Mouse (Mus musculus) ovary, postnatal 14 days (tissue): ENCODE measurements around the gene Stab1.

ENCODE experiments used
- DNase-seq: peaks from one replicate; pipeline ENCODE4 v3.0.0; 2022; ENCODE audit warnings: low spot score

The Stab1 gene

GRCm38 (mm10) chr14:31131272-31131821 is 37.1 kb downstream of the Stab1 start:
- no peak for DNase-seq

GRCm38 (mm10) chr14:31130236-31131220 is 37.9 kb downstream of the Stab1 start, which contains the start of gene Nt5dc2:
Gene Nt5dc2, plus strand, starts transcription at chr14:31131053.
- peak; percentile 80 for DNase-seq

- DNase-seq: no peak
Observed at GRCm38 (mm10) chr14:31129326-31130235, 38.9 kb downstream of the Stab1 start.

GRCm38 (mm10) chr14:31128826-31129219 is 39.6 kb downstream of the Stab1 start, which contains the start of gene Smim4:
Gene Smim4, minus strand, starts transcription at chr14:31128956.
- DNase-seq: peak; percentile 89

- no peak for DNase-seq
Observed at GRCm38 (mm10) chr14:31128101-31128825, 40.2 kb downstream of the Stab1 start.

- no peak for DNase-seq
Observed at GRCm38 (mm10) chr14:31126826-31127225, 41.6 kb downstream of the Stab1 start.

- DNase-seq: no peak
Observed at GRCm38 (mm10) chr14:31125106-31126075, 43.0 kb downstream of the Stab1 start.

GRCm38 (mm10) chr14:31115522-31115921 is 52.9 kb downstream of the Stab1 start:
- DNase-seq: no peak

- DNase-seq: no peak
Observed at GRCm38 (mm10) chr14:31114011-31114410, 54.4 kb downstream of the Stab1 start.

- DNase-seq: no peak
Observed at GRCm38 (mm10) chr14:31112187-31112586, 56.3 kb downstream of the Stab1 start.

- DNase-seq: no peak
Observed at GRCm38 (mm10) chr14:31110613-31111012, 57.8 kb downstream of the Stab1 start.

- DNase-seq: no peak
Observed at GRCm38 (mm10) chr14:31105156-31105555, 63.3 kb downstream of the Stab1 start.

- no peak for DNase-seq
Observed at GRCm38 (mm10) chr14:31089918-31090317, 78.5 kb downstream of the Stab1 start.
